Mouse (Mus musculus) adrenal gland, adult (tissue): ENCODE measurements around the gene 5730596B20Rik.

ENCODE experiments used
- DNase-seq, 2 experiments: peaks; one replicate each; pipeline ENCODE4 v3.0.0; 2022 to 2023; ENCODE audit warnings: low spot score in 1 of 2; ENCODE audit not compliant: inconsistent age in 2 of 2

The 5730596B20Rik gene

GRCm38 (mm10) chr6:52209685-52210046 lies 32.4 kb downstream of the 5730596B20Rik start:
- peak in 1 of 2 experiments; percentile 47 for DNase-seq

DNA sequence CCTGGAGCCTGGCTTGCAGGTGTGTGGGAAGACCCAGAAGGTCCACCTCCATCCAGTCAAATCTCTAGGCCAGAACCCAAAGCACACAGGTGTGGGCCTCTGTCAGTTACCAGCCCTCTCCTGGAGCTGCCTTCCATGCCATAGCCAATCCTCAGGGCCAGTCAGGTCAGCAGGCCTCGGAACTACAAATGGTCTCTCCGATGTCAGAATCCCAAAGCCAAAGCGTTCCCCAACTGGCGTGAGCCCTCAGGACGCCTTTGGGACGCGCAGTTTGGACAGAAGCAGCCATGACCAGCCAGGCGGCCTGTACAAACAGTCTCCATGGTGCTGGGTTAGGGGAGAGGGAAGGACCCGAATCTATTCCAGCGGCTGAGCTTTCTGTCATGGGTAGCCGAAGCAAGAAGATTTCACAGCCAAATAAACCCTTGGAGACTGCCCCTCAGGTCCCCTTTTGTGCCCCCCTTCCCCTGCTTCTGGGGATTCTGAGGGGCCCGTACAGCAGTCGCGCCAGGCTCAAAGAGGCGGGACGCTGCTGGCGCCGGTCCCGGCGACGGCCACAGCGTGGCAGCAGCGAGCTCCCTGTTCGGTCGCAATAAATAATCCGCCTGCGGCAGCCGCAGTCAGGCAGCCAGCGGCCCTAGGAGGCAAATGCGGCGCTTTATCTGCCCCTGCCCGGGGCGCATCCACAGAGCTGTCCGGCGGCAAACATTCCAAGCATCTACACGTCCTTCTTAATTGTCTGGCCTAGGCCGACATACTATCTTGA lies 34.1 kb downstream of the 5730596B20Rik start:
- DNase-seq, result peak; percentile 87 to 95

DNA sequence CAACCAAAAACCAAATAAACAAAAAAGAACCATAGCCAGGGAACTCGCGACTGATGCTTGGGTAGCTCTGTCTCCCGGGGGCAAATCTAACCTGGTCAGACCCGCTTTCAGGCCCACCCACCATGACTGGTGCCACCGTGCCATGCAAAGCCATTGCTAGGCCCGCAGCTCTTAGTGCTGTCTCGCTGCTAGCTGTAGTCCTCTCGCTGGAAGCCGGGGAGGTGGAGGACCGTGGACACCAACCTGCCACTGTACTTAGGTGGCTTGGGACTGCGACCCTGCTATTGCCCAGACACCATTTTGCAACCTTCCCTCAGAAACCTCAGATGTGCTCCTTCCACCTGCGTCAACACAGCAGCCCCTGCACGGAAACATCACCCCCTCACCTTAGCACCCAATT lies 34.7 kb downstream of the 5730596B20Rik start:
- DNase-seq, result peak in 1 of 2 experiments; percentile 52

- DNase-seq, result peak; percentile 68 to 92
These were observed 35.3 kb downstream of the 5730596B20Rik start for GRCm38 (mm10) chr6:52212556-52213118.

GRCm38 (mm10) chr6:52213119-52213986 lies 36.1 kb downstream of the 5730596B20Rik start, which contains the start of the genes Hoxa3 and Gm28308:
TSS of gene Hoxa3 (minus strand) at chr6:52213336.
TSS of gene Gm28308 (minus strand) at chr6:52213339.
- DNase-seq, result peak in 1 of 2 experiments; percentile 81

DNA sequence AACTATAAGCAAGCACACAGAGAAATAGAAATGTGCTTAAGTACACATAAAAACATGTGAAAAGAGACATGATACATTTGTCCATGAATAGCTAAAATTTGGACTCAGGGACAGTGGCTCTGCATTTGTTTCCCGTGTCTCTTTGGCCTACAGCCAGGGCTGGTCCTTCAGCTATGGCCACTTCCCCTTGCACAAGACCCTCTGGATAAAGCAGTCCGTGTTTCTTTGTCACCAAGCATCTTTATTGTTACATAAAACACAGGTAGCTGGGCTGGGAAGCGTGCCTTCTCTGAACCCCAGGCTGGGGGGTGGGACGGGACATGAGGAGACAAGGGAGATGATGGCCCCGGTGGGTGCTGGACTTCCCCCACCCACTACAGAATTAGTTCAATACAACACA lies 37.0 kb downstream of the 5730596B20Rik start:
- peak in 1 of 2 experiments; percentile 17 for DNase-seq

GRCm38 (mm10) chr6:52215070-52215469 lies 37.8 kb downstream of the 5730596B20Rik start:
- peak in 1 of 2 experiments; percentile 22 for DNase-seq

GRCm38 (mm10) chr6:52215771-52216535 lies 38.7 kb downstream of the 5730596B20Rik start:
- DNase-seq, result peak; percentile 30 to 68

DNA sequence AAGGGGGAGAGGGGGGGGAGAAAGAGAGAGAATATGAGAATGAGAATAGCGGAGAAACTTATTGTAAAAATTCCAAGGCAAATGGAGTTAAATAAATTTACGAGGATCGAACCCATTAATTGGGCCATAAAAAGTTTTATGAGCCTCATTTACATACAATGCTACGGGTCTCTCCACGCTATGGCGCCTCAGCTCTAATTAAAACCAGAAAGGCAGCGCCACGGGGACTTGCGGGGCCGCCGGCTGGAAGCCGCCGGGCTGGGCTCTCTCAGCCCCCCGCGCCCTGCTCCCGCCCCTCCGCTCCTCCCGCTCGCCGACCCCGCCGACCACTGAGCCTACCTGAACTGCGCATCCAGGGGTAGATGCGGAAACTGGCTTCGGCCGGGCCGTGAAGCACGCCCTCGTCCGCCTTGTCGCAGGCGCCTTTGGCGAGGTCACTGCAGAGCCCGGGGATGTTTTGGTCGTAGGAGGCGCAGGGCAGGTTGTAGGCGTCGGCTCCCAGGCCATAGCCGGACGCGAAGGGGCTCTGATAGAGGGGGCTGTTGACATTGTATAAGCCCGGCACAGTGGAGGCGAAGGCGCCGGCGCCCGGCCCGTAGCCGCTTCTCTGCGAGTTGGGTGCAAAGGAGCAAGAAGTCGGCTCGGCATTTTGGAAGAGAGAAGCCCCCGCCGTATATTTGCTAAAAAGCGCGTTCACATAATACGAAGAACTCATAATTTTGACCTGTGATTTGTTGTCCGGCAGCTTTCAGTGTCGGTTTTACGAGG lies 39.6 kb downstream of the 5730596B20Rik start:
- DNase-seq, result peak; percentile 65 to 93

- DNase-seq, result peak in 1 of 2 experiments; percentile 87
These were observed 40.1 kb downstream of the 5730596B20Rik start for GRCm38 (mm10) chr6:52217459-52217768.

- DNase-seq, result peak in 1 of 2 experiments; percentile 47
These were observed 40.8 kb downstream of the 5730596B20Rik start for GRCm38 (mm10) chr6:52217895-52218642.

DNA sequence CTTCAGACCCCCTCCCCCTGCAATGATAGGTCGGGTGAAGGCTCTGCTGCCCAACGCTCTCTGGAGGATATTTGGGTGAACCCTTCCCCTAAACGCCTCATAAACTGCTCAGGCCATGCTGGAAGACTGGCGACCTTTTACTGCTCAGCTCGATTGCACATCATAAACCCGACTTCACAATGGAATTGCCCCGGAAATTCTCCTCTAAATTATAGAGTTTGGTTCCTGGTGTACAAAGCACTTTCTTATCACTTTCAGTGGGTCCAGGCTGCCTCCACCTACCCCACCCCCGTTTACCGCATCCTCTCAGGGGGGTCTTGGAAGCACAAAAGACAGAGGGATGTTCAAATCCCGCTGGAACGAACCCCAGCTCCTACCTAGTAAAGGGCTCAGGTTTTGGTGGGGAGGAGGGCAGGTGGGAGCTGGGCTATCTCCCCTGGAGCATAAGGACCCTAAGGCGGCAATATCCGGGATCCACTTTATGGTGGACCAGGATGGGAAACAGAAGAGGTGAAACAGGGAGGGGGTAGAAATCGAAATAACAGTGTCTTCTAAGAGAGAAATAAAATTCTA lies 41.4 kb downstream of the 5730596B20Rik start:
- DNase-seq, result peak; percentile 19 to 37

DNA sequence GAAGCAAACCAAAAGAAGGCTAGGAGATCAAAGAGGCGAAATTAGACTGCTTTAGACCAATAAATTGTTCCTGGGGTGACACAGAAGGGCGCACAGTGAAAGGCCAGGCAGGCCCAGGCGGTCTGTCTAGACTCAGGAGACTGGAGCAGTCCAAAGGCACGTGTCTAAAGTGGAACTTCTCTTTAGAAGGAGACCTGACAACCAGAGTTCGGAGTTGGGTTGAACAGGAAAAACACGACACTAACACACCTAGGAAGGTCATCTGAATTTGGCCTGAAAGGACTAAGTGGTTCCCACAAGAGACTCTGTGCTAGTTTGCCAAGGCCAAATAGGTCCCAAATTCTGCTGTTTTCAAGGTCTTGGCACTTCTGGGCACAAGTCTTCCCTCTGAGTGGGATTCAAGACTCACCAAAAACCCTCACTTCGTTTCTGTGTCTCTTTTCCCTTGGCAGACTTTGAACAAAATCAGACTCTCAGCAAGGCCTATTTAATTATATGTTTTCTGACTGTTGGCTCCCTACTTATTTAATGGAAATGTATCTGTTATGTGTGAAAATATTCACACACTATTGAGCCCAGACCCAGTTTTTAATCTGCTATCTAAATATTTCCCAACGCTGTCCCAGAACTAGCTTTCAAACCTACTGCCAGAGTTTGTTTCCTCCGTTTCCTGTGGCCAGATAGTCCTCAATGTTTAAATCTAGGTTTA lies 42.1 kb downstream of the 5730596B20Rik start:
- DNase-seq, result peak; percentile 29 to 68

- peak; percentile 37 to 72 for DNase-seq
These were observed 42.9 kb downstream of the 5730596B20Rik start for GRCm38 (mm10) chr6:52220003-52220864.

GRCm38 (mm10) chr6:52220865-52221310 lies 43.6 kb downstream of the 5730596B20Rik start:
- DNase-seq, result no peak

- peak; percentile 90 to 97 for DNase-seq
These were observed 44.2 kb downstream of the 5730596B20Rik start, which contains the start of gene Hoxa7 for GRCm38 (mm10) chr6:52221337-52221992. TSS of gene Hoxa7 (minus strand) at chr6:52221854.
